Mouse (Mus musculus) cerebral cortex, adult 2 months (tissue): ENCODE results near the gene Tceal3.

Experiments
- WGBS: fragments of 180-500 bp; shearing (Covaris S2); methylation state at CpG from one replicate; pipeline ENCODE4 v1.1.7; 2018; 5-methylcytosine and 5-hydroxymethylcytosine counted together

Gene Tceal3

DNA sequence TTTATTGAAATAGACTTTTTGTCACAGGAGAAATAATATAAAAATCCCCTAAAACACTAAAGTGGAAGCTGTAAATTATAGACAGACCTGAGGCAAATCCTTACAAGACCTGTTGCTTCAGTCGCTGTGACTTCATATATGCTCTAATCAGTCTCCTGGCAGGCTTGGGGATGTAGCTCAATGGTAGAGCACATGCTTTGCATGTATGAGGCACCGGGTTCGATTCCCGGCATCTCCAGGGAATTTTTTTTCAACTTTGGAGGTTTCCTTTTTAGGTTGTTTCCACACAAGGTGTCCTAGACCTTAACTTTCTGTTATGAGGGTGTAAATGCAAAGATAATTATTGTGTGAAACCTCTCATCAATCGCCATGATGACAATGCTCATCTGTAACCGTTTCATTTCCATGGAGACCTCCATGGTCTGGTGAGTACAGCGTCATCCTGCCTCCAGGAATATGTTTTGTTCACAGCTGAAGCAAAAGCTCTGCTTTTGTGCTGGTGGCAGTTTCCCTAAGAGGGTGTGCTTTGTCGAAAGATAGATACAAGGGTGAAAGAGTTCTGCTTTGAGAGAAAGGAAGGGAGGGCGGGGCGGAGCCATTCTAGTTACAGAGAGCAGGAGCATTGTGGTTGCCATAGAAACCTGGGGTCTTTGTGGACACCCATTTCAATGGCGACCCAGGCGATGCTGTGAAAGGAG is at the start of gene Tceal3:
TSS of gene Tceal3 (plus strand) at position 644 of the 698 bp plus-strand sequence.
- WGBS = 21% methylated on average over 12 of the region's 12 CpGs

DNA sequence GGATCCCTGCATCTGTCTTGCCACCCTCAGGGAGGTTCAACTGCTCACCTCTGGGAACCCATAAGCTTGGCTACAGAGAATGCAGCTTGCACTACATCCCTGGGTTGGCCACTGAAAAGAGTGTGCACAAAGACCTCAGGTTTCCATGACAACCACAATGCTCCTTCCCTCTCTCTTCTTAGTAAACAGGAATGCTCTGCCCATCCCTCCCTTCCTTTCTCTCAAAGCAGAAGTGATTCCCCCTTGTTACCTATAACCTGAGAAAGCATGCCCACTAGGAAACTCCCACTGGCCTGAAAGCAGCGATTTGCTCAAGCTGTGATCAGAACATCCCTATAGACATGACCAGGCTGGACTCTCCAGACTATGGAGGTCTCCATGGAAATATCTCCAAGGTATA is 46.7 kb upstream of the Tceal3 start, which contains the start of gene Kir3dl2:
TSS of gene Kir3dl2 (minus strand) at position 101 of the 400 bp plus-strand sequence.
- 62% methylated on average over 1 of the region's 1 CpGs for WGBS

DNA sequence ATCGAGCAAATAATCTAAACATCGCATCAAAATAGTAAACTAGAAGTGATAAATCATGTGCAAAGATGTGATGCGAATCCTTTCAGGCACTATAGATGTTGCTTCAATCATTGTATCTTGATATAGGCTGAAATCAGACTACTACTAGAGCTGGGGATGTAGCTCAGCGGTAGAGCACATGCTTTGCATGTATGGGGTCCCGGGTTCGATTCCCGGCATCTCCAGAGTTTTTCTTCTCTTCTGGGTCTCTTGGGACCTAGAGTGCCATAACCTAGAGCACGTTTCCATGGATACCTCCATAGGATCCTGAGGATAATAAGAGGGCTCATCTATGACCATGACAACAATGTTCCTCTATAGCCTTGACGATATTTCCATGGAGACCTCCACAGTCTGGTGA is 21.5 kb upstream of the Tceal3 start:
- WGBS = 89% methylated on average over 9 of the region's 9 CpGs

DNA sequence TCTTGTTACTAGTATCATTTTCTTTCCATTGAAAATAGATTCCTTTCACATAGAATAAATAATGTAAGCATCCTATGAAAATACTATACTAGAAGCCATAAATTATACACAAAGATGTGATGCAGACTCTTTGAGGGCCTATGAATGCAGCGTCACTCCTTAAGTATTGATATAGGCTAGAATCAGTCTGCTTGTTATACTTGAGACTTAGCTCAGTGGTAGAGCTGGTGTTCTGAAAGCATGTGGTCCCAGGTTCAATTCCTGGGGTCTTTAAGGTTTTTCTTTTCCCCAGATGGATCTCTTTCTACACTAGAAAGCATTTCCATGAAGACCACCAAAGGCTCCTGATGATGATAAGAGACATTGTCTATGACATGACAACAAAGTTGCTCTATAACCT is 6.0 kb upstream of the Tceal3 start:
- WGBS = 94% methylated on average over 1 of the region's 1 CpGs

DNA sequence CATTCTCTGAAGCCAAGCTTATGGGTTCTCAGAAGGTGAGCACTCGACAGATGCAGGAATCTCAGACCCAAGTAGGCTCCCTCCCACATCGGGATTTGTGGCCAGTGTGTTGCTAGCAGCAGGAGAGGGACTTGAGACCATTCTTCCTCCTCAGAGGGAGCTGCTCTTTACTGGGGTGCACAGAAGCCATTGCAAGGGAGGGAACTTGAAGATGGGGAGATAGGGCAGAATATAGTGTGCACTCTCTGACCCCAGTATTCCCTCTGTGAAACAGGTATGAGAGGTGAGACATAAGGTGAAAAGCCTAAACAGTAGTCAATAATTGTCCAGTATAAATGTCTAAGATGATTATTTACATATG is 235 bp downstream of the Tceal3 start:
- WGBS = 7% methylated on average over 2 of the region's 2 CpGs

DNA sequence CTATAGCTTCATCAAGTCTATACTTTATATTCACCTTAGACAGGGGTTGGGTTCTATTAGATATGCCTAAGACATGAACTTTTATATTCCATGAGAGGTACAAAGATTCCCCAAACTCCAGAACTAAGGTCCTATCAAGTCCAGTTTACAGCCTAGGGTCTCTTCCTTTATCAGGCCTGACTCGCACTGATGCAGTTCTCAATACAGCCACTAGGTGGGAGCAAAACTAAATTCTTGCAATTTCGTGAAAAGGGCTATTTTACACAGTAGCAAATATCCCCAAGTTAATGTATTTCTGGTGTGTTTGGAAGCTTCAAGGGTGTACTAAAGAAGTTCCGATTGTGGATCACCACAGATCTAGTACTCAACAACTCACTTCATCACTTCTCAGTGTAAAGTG is 8.8 kb downstream of the Tceal3 start:
- 0% methylated on average over 3 of the region's 3 CpGs for WGBS

DNA sequence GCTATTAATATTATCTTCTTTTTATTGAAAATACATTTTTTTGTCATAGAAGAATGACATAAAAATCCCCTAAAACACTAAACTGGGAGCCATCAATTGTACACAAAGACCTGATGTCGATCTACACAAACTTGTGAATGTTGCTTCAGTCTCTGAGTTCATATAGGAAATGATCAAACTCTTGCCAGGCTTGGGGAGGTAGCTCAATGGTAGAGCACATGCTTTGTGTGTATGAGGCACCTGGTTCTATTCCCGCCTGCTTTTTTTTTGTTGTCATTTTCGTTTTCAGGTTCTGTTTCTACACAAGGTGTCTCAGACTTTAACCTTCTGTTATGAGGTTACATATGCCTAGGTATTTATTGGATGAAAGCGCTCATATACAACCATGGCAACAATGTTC is 16.3 kb downstream of the Tceal3 start:
- 91% methylated on average over 4 of the region's 4 CpGs for WGBS

DNA sequence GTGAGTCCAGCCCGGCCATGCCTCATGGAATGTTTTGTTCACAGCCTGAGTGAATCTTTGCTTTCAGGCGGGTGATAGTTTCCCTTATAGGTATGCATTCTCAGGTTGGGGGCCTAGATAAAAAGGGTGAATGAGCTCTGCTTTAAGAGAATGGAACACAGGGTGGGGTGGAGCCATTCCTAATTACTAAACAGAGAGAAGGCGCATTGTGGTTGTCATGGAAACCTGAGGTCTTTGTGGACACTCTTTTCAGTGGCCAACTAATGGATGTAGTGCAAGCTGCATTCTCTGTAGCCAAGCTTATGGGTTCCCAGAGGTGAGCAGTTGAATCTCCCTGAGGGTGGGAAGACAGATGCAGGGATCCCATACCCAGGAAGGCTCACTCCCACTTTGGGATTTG is 16.8 kb downstream of the Tceal3 start:
- 74% methylated on average over 3 of the region's 3 CpGs for WGBS

DNA sequence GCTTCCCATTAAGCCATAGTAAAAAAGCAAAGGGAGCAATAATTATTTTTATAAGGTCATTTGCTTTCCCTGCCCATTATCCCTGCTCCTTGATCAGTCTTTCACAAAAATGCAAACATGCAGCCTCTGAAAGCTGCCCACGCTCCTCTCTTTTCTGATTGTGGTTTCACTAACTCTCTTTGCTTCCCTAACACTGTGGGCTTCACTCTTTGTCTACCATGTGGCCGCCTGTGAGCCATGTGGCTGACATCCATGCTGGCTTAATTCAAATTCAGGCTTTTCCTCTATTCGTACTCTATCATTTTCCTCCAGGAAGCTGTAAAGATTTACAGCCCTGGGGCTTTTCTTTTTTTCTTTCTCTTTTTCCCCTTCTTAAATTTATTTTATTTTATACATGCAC is 20.7 kb downstream of the Tceal3 start:
- 45% methylated on average over 3 of the region's 3 CpGs for WGBS

DNA sequence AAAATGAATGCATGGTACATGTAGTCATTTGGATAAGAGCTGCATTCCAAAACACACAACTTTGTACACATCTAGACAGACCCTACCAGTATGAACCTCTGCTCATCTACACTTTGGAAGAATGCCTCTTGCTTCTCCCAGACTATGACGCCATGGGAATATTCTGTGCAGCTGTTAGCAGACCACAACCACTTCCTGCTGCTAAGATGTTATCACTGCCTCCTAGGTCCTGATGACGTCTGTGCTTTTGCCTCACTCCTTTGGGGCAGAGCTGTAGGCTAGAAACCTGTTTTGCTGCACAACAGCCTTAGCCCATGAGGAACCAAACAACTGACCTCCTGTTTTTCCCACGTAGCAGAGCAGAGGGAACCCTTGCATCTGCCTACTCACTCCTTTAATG is 25.2 kb downstream of the Tceal3 start:
- WGBS = 62% methylated on average over 3 of the region's 3 CpGs

DNA sequence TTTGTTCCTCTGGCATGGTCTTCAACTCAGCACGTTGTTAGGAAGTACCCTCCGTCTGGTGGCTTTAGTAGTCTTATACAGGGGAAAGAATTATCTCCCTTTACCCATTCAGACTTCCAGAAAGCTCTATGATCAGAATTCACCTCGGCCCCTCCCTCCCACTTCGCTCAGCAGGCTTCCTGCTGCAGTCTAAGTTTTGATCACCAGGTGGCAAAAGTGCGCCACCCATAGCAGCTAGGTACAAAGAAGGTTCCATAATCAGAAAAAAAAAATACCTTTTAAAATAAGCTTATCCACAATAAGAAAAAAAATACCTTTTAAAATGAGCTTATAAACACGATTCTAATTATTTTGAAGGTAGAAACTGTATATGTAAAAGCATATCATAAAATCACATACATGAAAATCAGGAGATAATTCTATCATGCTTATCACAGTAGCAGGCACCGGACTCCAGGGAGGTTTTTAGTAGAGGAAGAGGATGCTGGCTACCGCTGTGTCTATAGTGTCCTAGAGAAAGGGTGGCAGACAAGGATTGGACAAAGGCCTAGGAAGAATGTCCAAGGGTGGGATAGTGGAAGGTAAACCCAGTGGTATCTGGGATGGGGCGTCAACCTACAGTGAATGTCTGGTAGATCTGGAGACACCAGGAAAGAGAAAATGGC is 34.4 kb downstream of the Tceal3 start:
- WGBS = 35% methylated on average over 9 of the region's 9 CpGs

DNA sequence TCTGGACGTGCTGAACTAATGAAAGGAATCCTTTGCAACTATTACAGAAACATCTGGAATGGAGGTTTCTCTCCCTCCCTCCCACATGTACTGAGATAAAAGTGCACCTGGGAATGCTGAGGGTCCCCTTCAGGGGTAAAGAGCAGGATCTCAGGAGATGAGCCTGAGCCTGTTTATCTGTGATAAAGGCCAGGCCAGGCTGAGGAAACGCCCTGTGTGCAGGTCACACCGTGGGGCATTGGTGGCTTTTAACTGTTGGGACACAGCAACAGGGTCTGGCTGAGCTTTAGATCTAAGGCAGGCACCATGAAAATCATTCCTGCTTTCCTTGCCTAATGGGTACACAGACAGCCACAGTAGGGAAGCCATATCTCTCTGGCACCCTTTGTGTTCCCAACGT is 35.3 kb downstream of the Tceal3 start:
- 79% methylated on average over 4 of the region's 4 CpGs for WGBS

DNA sequence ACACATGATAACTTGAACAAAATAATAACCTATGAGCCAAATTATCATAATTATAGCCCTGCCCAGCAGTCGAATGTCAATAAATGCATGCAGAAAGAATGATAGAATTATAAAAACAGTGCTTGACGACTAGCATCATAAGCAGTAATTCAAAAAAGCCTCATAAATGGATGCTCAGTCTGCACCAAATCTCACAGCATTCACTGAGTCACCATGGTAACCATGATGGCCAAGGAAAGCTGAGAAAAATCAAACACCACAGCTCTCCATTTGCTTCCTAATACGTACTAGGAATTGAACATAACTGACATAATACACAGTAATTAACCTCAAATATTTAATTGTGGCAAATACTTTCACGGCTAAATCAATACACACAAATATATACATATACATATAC is 44.5 kb downstream of the Tceal3 start:
- WGBS = 41% methylated on average over 4 of the region's 4 CpGs

DNA sequence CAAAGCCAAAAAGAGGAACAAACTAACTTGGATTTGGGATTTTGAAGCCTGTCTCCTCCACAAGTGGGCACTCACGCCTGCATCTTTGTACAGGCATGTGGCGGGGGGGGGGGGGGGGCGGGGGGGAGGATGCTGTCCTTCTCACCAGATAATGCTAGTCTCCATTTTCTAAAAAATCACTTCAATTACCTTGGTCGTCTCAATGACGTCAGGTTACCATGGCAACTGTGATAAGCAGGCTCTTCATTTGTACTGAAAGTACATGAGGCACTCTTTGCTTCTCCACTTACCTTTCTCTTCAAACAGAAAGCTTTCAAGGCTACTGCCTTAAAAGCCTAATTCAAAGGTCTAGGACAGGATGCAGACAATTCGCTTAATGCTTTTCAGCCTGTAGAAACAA is 49.1 kb downstream of the Tceal3 start:
- WGBS = 9% methylated on average over 6 of the region's 6 CpGs

DNA sequence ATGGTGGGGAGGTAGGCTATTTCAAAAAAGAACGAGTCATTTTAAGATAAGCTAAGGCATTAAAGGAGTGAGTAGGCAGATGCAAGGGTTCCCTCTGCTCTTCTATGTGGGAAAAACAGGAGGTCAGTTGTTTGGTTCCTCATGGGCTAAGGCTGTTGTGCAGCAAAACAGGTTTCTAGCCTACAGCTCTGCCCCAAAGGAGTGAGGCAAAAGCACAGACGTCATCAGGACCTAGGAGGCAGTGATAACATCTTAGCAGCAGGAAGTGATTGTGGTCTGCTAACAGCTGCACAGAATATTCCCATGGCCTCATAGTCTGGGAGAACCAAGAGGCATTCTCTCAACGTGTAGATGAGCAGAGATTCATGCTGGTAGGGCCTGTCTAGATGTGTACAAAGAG is 55.2 kb downstream of the Tceal3 start:
- WGBS = 35% methylated on average over 3 of the region's 3 CpGs

DNA sequence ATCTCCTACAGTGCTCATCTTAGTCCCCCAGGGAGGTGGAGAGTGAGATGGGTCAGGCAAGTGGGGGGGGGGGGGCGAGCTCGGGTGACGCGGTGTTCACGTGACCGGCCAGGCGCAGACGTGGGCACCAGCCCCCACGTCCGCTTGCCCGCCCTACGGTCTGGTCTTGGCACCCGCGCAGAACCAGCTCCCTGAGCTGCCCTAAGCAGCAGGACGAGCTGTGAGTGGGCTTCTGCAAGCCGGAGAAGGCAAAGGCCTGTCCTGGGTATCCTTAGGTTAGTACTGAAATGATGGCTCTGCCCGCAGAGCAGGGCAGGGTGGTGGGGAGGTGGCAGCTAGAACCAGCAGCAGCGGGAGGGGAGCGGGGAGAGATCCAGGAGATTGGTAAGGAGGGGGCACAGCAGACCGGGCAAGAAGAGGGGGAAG is 75.7 kb downstream of the Tceal3 start:
- WGBS = 1% methylated on average over 20 of the region's 20 CpGs

DNA sequence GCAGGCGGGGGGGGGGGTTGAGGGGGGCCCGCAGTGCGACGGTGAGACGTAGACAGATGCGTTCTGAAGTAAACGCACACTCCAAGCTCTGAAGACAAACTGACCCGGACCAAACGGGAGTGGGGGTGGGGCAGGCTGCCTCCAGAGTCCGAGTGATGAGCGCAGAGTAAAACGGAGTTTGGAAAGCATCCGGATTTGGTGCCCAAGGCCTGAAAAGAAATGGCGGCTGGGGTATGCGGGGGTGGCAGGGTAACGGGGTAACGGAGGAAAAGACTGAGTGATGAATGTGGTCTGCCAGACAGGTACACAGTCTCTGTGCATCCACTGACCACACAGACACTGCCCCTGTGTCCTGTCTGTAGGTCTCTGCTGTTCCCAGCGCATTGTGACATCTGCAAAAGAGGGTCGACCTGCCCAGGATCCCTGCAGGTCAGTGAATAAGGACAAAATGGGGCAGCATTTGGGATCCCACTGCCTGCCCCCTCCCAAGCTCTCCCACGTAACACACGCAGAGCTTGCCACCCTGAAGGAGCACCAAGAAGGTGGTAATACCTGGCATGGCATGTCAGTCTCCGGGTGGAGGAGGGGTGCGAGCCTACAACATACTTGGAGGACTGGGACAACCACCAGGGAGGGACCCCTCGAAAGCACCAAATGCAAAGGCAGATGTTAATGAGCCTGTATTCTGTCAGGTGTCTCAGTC is 76.3 kb downstream of the Tceal3 start:
- 3% methylated on average over 17 of the region's 24 CpGs for WGBS

DNA sequence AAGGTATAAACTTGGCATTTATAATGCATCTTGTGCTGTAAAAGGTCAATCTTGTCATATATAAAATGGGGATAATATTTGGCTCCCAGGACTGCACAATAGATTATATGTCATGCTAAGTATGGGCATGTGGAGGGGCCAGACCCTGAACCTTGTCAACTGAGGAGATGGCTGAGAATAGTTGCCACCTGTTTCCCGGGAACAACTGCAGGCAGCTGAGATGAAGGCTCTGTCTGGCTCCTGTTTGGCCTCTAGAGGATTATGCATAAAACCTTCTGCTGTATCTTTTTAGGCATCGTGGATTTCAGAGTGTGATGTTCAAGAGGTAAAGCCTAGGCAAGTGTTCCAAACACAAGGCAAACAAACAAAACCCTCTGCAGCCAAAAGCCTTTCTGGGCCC is 78.2 kb downstream of the Tceal3 start:
- WGBS = 53% methylated on average over 2 of the region's 2 CpGs

DNA sequence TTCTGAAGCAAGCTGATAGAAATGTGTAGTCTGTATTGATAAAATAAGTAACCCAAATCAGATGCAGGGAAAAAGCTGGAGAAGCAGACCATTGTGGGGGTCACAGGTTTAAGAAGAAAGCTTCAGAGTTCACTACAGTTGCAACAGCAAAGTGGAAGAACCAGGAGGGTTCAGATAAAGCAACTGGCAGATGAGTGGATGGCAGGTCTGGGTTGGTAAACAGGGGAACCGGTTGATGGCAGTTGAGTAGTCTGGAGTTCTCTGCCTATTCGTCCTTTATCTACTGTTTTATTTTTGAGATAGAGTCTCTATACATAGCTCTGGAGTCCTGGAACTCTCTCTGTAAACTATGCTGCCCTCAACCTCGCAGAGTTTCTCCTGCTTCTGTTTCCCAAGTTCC is 90.3 kb downstream of the Tceal3 start:
- 70% methylated on average over 3 of the region's 3 CpGs for WGBS

DNA sequence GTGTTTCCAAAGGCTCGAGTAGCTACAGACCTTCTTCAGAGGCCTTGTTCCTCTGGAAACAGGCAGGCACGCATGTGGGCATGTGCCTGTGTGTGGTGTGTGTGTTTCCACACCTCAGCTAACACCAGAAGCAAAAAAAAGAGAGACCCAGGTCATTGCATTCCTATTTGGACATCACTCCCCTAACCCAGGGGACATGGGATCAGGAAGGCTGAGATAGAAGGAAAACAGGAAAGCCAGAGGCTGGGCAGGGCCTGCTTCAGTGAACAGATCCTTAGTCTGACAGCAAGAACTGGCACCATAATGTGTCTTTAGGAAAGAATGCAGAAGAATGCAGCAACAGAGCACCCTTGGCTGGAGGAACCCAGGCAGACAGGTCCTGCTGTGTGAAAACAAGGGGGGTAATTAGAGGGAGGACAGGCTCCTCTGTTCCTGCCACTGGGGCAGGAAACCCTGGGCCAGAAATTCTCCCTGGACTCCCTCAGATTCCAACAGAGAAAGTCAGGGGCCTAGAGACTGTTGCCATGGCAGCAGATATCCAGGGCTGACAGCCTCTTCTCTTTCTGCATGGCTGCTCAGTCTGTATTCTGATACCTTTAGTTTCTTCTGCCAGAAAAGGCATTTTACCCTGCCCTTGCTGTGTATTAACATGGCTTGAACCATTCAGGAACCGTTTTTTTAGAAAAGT is 101.1 kb downstream of the Tceal3 start:
- WGBS = 44% methylated on average over 3 of the region's 3 CpGs

DNA sequence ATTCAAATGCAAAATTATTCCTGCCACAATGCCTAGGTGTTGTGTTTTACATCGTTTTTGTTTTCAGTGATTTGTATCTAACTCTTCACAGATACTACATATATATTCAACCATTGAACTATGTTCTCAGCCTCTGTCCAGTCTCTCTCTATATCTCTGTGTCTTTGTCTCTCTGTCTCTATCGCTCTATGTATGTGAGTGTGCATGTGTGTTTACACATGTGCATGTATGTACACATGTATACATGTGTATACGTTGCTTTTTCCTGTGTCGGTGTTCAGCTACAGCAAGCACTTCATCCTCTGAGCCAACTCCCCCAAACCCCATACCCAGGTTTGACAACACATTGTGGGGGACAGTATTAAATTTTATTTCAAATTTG is 101.6 kb downstream of the Tceal3 start:
- WGBS = 59% methylated on average over 4 of the region's 4 CpGs

DNA sequence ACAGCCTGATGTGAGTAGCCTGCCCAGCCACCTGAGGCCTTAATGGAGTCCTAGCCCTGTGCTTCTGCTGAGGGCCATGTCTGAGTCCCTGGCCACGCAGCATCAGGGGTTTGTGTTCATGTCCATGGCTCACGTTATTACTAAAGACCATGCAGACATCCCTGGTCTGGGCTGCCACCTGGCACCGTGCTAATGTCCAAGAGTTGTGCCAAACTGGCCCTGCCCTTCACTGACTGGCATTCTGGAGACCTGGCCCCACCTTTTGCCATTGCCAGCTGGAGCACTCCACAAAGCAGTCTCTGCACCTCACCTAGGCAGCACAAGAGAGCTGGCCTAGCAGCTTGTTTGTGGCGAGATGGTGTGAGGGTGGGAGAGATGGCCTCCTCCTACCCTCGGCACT is 102.6 kb downstream of the Tceal3 start:
- WGBS = 81% methylated on average over 5 of the region's 5 CpGs
